Mouse (Mus musculus) cerebellum, adult 2 months (tissue): ENCODE data around the gene Zbtb48.

ENCODE experiments used
- CTCF ChIP-seq: fragments of 200-500 bp; IDR thresholded peaks from 2 replicates; pipeline ENCODE4 v1.5.1; 2011; ENCODE audit warnings: low read depth, mild to moderate bottlenecking, control low read depth, low read length, moderate library complexity, borderline replicate concordance; ENCODE audit not compliant: insufficient read depth
- POLR2A ChIP-seq: fragments of 200-500 bp; IDR thresholded peaks from 2 replicates; pipeline ENCODE4 v1.6.1; 2011; ENCODE audit warnings: low read length, control low read depth, borderline replicate concordance; ENCODE audit not compliant: insufficient read depth

- TF ChIP-seq CTCF: no peak
- TF ChIP-seq POLR2A: no peak
Measured at GRCm38 (mm10) chr4:151995371-151996172, 31.9 kb downstream of the Zbtb48 start.
